Mouse (Mus musculus) brown adipose tissue, adult 24 weeks (tissue): ENCODE measurements around the gene Gm1140. TPM values are rescaled to one million over a fixed set of nuclear protein-coding genes. Genes with fewer than 3 reads are reported as not detected.
"Not testable (repeated sequence)": the region's sequence is repeated elsewhere in the genome, so short reads cannot be mapped to it uniquely, and the experiment has no call there.

Experiments used
- H3K27ac ChIP-seq: fragments of 200-500 bp; replicated peaks from 2 replicates; pipeline ENCODE4 v1.5.1; 2012; ENCODE audit warnings: low read depth, mild to moderate bottlenecking, low read length
- H3K4me1 ChIP-seq: fragments of 200-500 bp; 2 replicates; pipeline ENCODE4 v1.6.1; 2012; ENCODE audit warnings: low read length, mixed read lengths; ENCODE audit not compliant: control insufficient read depth, insufficient read depth, insufficient read length
- H3K4me3 ChIP-seq: fragments of 200-500 bp; 2 replicates; pipeline ENCODE4 v1.5.1; 2012; ENCODE audit warnings: low read depth, mild to moderate bottlenecking, low read length, moderate library complexity; ENCODE audit not compliant: insufficient read depth
- polyA plus RNA-seq: library from polyadenylated mRNA; stranded (reverse); fragments of >200 nt; gene quantifications from 2 replicates; pipeline ENCODE4 v1.2.4, GENCODE M21; 2012; ENCODE audit not compliant: missing spikeins, insufficient read depth, insufficient read length

Gm1140 gene
- polyA plus RNA-seq: not detected in 2 replicates

DNA sequence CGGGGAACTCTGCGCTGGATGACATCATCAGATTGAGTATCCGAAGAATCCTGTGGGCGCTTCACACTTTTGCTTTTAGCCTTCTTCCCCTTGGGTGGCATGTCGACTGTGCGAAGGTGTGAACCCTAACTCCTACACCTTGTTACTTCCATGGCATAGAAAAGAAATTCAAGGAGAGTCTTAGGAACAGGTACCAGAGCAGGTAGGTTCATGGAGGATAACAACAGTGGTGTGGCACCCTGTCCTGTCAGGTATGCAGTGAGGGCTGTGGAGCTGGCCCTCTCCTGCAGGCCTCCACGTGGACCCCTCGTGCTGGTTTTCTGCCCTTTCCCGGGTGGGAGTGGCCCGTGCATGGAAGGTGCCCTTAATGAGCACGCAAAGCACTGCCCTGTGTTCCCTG, at the start of gene Gm1140:
Gene Gm1140 (minus strand): TSS at position 101 of the 400 bp plus-strand sequence.
- not testable (repeated sequence) for H3K27ac ChIP-seq

DNA sequence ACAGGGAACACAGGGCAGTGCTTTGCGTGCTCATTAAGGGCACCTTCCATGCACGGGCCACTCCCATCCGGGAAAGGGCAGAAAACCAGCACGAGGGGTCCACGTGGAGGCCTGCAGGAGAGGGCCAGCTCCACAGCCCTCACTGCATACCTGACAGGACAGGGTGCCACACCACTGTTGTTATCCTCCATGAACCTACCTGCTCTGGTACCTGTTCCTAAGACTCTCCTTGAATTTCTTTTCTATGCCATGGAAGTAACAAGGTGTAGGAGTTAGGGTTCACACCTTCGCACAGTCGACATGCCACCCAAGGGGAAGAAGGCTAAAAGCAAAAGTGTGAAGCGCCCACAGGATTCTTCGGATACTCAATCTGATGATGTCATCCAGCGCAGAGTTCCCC, 2.0 kb upstream of the Gm1140 start, which contains the start of gene Gm14692:
Gene Gm14692 (plus strand): TSS at position 301 of the 400 bp plus-strand sequence.
- H3K4me1 ChIP-seq, H3K27ac ChIP-seq, H3K4me3 ChIP-seq: not testable (repeated sequence)

More for the DNA sequence above, at the start of gene Gm1140:
- H3K4me3 ChIP-seq, H3K4me1 ChIP-seq: not testable (repeated sequence)

Other genes with a start within 250 kb of the Gm1140 start
- gene Gm14692, start 2.1 kb upstream of the Gm1140 start, polyA plus RNA-seq: not detected in 2 replicates
- not detected in 2 replicates for gene 4933436I01Rik, start 227.9 kb upstream of the Gm1140 start, polyA plus RNA-seq